Mouse (Mus musculus): ENCODE results near the gene Rnd1. TPM values are rescaled to one million over a fixed set of nuclear protein-coding genes. Genes with fewer than 3 reads are reported as not detected.
A peak's percentile ranks its signal among the peaks of the same experiment; 100 is the strongest.

Gene Rnd1
- total and polyA plus RNA-seq, 2 experiments from 2014 or later, result 16.2 to 26.7 TPM

DNA sequence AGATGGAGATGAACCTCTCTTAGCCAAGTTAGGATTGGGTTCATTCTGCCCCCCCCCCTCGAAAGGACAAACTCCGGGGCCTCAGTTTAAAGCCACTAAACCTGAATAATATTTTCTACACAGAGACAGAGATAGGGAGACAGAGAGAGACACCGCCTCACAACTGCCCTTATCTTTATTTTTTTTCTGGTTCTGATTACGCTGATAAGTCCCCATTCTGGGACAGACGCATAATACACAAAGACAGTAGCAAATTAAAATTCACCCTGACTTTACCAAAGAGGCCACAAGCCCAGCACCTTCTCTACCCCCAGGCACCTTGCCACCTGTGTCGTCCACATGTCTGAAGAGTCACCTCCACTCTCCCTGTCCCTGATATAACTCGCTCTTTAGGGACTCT is 4.4 kb upstream of the Rnd1 start:
- 85% methylated on average over 7 of the region's 7 CpGs for WGBS

DNA sequence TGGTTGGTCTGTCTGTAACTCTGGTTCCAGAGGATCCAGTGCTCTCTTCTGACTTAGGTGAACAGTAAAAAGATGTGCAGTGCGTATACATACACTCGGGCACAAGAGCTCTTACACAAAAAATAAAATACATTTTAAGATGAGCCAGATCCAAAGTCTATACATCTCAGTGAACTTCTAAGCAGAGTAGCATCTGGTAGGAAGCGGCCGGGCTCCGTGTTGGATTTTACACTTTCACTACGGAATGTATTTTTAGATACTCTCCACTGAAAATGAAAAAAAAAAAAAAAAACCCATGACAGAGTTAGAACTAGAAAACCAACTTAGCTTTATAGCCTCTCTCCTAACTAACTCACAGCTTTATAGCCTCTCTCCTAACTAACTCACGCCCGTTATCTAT is 3.4 kb upstream of the Rnd1 start:
- Histone ChIP-seq H3K4me2 (ENCODE audit: low read depth, low read length) (no peak overlapping the region), H3K4me3 (ENCODE audit: low read length) (no peak overlapping the region), H3K36me3 (ENCODE audit: insufficient read depth, low read length) (no peaks in the 10 kb centered on the region), H3K9me3 (ENCODE audit: low read length) (no peaks in the 10 kb centered on the region), H3K4me1 (ENCODE audit: insufficient read depth, low read length) (no peaks in the 10 kb centered on the region), H3K27me3 (ENCODE audit: insufficient read depth, low read length) (no peaks in the 10 kb centered on the region), H3K9ac (replicated peaks; ENCODE audit: low read length) (no peak overlapping the region), H3K27ac (no peak overlapping the region)
- no peak for TF ChIP-seq CTCF (IDR thresholded peaks at IDR 0.05; ENCODE audit: low read depth)
- 93% methylated on average over 8 of the region's 8 CpGs for WGBS
- DNase-seq (ENCODE audit: low spot score) (no peak), ATAC-seq (no peak)

More for the DNA sequence above, 4.4 kb upstream of the Rnd1 start:
- Histone ChIP-seq H3K36me3 (ENCODE audit: insufficient read depth, low read length) (no peaks in the 10 kb centered on the region), H3K9me3 (ENCODE audit: low read length) (no peaks in the 10 kb centered on the region), H3K4me1 (ENCODE audit: insufficient read depth, low read length) (no peaks in the 10 kb centered on the region), H3K9ac (replicated peaks; ENCODE audit: low read length) (no peak overlapping the region), H3K4me3 (ENCODE audit: low read length) (no peak overlapping the region), H3K4me2 (ENCODE audit: low read depth, low read length) (no peak overlapping the region), H3K27ac (no peak overlapping the region), H3K27me3 (ENCODE audit: insufficient read depth, low read length) (no peaks in the 10 kb centered on the region)
- no peak for TF ChIP-seq CTCF (IDR thresholded peaks at IDR 0.05; ENCODE audit: low read depth)
- ATAC-seq, result no peak
- DNase-seq (ENCODE audit: low spot score), result no peak

GRCm38 (mm10) chr15:98677977-98678376 is 716 bp upstream of the Rnd1 start:
- WGBS, result 62% methylated on average over 7 of the region's 7 CpGs
- Histone ChIP-seq H3K27ac (no peak overlapping the region), H3K9ac (replicated peaks; ENCODE audit: low read length) (no peak overlapping the region; the same call in 1 of the 2 replicates), H3K4me1 (ENCODE audit: insufficient read depth, low read length) (peaks cover 10% of the 10 kb centered on the region), H3K27me3 (ENCODE audit: insufficient read depth, low read length) (no peaks in the 10 kb centered on the region), H3K9me3 (ENCODE audit: low read length) (no peaks in the 10 kb centered on the region), H3K36me3 (ENCODE audit: insufficient read depth, low read length) (no peaks in the 10 kb centered on the region), H3K4me3 (ENCODE audit: low read length) (no peak overlapping the region), H3K4me2 (ENCODE audit: low read depth, low read length) (no peak overlapping the region)
- no peak for TF ChIP-seq CTCF (IDR thresholded peaks at IDR 0.05; ENCODE audit: low read depth)
- ATAC-seq (no peak), DNase-seq (ENCODE audit: low spot score) (no peak)

- 2% methylated on average over 9 of the region's 9 CpGs for WGBS
Observed at GRCm38 (mm10) chr15:98676471-98676870, 790 bp downstream of the Rnd1 start.

GRCm38 (mm10) chr15:98675634-98676250 is 1.5 kb downstream of the Rnd1 start:
- ATAC-seq (no peak), DNase-seq (ENCODE audit: low spot score) (peak; percentile 24)
- Histone ChIP-seq H3K9me3 (ENCODE audit: low read length) (no peaks in the 10 kb centered on the region), H3K4me1 (ENCODE audit: insufficient read depth, low read length) (peaks cover 10% of the 10 kb centered on the region), H3K27me3 (ENCODE audit: insufficient read depth, low read length) (no peaks in the 10 kb centered on the region), H3K9ac (replicated peaks; ENCODE audit: low read length) (peak overlapping the region; percentile 61), H3K36me3 (ENCODE audit: insufficient read depth, low read length) (no peaks in the 10 kb centered on the region), H3K4me2 (ENCODE audit: low read depth, low read length) (peak overlapping the region; percentile 98), H3K4me3 (ENCODE audit: low read length) (peak overlapping the region; percentile 58), H3K27ac (peak overlapping the region; percentile 64)
- 2% methylated on average over 14 of the region's 14 CpGs for WGBS
- no peak for TF ChIP-seq CTCF (IDR thresholded peaks at IDR 0.05; ENCODE audit: low read depth)

More at GRCm38 (mm10) chr15:98676471-98676870, 790 bp downstream of the Rnd1 start:
- H3K4me3 ChIP-seq (ENCODE audit: low read length), result peak overlapping the region; percentile 58
- no peak for TF ChIP-seq CTCF (IDR thresholded peaks at IDR 0.05; ENCODE audit: low read depth)
- H3K27me3 ChIP-seq (ENCODE audit: insufficient read depth, low read length), result no peaks in the 10 kb centered on the region
- no peaks in the 10 kb centered on the region for H3K36me3 ChIP-seq (ENCODE audit: insufficient read depth, low read length)
- peak overlapping the region; percentile 98 for H3K4me2 ChIP-seq (ENCODE audit: low read depth, low read length)
- DNase-seq (ENCODE audit: low spot score) (peak; percentile 62), ATAC-seq (no peak)
- H3K9me3 ChIP-seq (ENCODE audit: low read length), result no peaks in the 10 kb centered on the region
- H3K9ac ChIP-seq (replicated peaks; ENCODE audit: low read length), result peak overlapping the region; percentile 61
- peaks cover 10% of the 10 kb centered on the region for H3K4me1 ChIP-seq (ENCODE audit: insufficient read depth, low read length)
- no peak overlapping the region for H3K27ac ChIP-seq

DNA sequence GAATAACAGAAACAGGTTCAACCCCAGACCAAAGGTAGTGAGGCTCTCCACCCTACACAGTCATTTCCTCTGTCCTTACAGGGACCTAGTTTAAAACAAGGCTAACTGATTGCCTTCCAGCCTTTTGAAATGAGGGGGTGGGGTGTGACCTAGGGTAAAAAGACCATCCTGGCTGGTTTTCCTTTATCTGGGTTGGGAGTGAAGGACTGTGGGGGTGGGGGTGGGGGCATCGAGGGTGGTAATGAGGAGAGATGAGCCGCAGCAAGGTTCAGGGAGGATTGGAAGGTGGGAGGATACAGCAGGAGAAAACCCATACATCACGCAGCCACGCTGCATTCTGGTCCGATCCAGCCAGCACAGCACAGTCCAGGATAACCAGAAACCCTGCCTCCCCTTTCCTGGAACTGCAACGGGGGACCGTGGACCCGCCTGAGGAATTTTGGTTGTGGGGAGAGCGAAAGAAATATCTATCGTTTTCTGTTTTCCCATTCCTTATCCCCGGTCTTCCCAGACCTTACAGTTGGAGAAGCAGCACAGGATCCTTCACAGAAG is 2.2 kb downstream of the Rnd1 start:
- DNase-seq (ENCODE audit: low spot score) (peak; percentile 10), ATAC-seq (peak; percentile 45)
- peak overlapping the region; percentile 58 for H3K4me3 ChIP-seq (ENCODE audit: low read length)
- no peaks in the 10 kb centered on the region for H3K27me3 ChIP-seq (ENCODE audit: insufficient read depth, low read length)
- WGBS, result 5% methylated on average over 11 of the region's 11 CpGs
- no peaks in the 10 kb centered on the region for H3K9me3 ChIP-seq (ENCODE audit: low read length)
- peak overlapping the region; percentile 64 for H3K27ac ChIP-seq
- no peaks in the 10 kb centered on the region for H3K36me3 ChIP-seq (ENCODE audit: insufficient read depth, low read length)
- H3K4me1 ChIP-seq (ENCODE audit: insufficient read depth, low read length), result peaks cover 10% of the 10 kb centered on the region
- TF ChIP-seq CTCF (IDR thresholded peaks at IDR 0.05; ENCODE audit: low read depth), result no peak
- peak overlapping the region; percentile 61 for H3K9ac ChIP-seq (replicated peaks; ENCODE audit: low read length)
- H3K4me2 ChIP-seq (ENCODE audit: low read depth, low read length), result peak overlapping the region; percentile 98

Data from hindbrain, postnatal 0 days (tissue).